In genomic region chr8:87664217-87664509, GRCm38 (mm10) we compare ENCODE assay signal across 20 mouse cellular contexts.
DNase-seq lines count a peak whose midpoint lies in the region; ATAC-seq and TF ChIP-seq lines count a peak whose summit lies in the region.
"Had no signal": no experiment of that assay in that cellular context is flagged by ENCODE, and none has a peak within 500 bp of the region (broad histone marks: within the 10 kb centered on the region; RNA-seq: fewer than 3 reads in every experiment).

No protein-coding gene starts in this region.

- no peak overlapping the region for H3K9ac ChIP-seq in forebrain, embryonic 12.5 days
- no peak overlapping the region for H3K9ac ChIP-seq in forebrain, postnatal 0 days
- no peak overlapping the region for H3K9ac ChIP-seq in neural tube, embryonic 13.5 days
- H3K9ac ChIP-seq in hindbrain, postnatal 0 days (replicated peaks; ENCODE audit: low read length): no peak overlapping the region
- H3K9ac ChIP-seq: limb, embryonic 13.5 days; liver, embryonic 13.5 days; lung, embryonic 14.5 days had no signal

- no peak for DNase-seq in forebrain, postnatal 0 days
- no peak for DNase-seq in neural tube, embryonic 10.5 days (ENCODE audit: extremely low spot score, low spot score)
- DNase-seq in hindbrain, postnatal 0 days (ENCODE audit: low spot score): no peak
- DNase-seq in spleen, postnatal 36 days (ENCODE audit: low spot score in 2 of 2): peak; percentile 72 to 74
- DNase-seq in retina, embryonic 14.5 days (ENCODE audit: low spot score): no peak
- DNase-seq in left cerebral cortex, postnatal 4 days: no peak
- DNase-seq: adrenal gland, postnatal 25 days; embryo, embryonic 11 days; gastrocnemius, adult 2 months; heart, postnatal 36 days; kidney, postnatal 36 days; layer of hippocampus, adult 9-11 months; liver, embryonic 13.5 days; lung, embryonic 14.5 days; lung, postnatal 36 days; right cerebral cortex, adult 18-20 months had no signal

- H3K4me1 ChIP-seq in forebrain, embryonic 12.5 days: peaks cover 72% of the 10 kb centered on the region
- peaks cover 32% of the 10 kb centered on the region for H3K4me1 ChIP-seq in forebrain, postnatal 0 days (ENCODE audit: insufficient read depth)
- peaks cover 84% of the 10 kb centered on the region for H3K4me1 ChIP-seq in neural tube, embryonic 13.5 days (replicated peaks)
- H3K4me1 ChIP-seq in hindbrain, postnatal 0 days (ENCODE audit: insufficient read depth, low read length): peaks cover 37% of the 10 kb centered on the region

- peak overlapping the region; percentile 42; the same call in 1 of the 2 replicates for H3K27ac ChIP-seq in forebrain, embryonic 12.5 days
- H3K27ac ChIP-seq in forebrain, postnatal 0 days (ENCODE audit: low read depth, low read length): no peak overlapping the region
- peak overlapping the region; percentile 94; the same call in 1 of the 2 replicates for H3K27ac ChIP-seq in neural tube, embryonic 13.5 days (replicated peaks)
- peak overlapping the region; percentile 54; the same call in 1 of the 2 replicates for H3K27ac ChIP-seq in hindbrain, postnatal 0 days
- H3K27ac ChIP-seq: gastrocnemius, adult 2 months; limb, embryonic 13.5 days; liver, embryonic 13.5 days had no signal

- intact Hi-C loops in left cerebral cortex, postnatal 4 days (cut with DNase I): no loop called here

- ATAC-seq in forebrain, embryonic 12.5 days (ENCODE audit: low FRiP score): no peak
- ATAC-seq in forebrain, postnatal 0 days: no peak
- no peak for ATAC-seq in neural tube, embryonic 13.5 days (ENCODE audit: low read depth)
- peak; percentile 1; the same call in 1 of the 2 replicates for ATAC-seq in hindbrain, postnatal 0 days

- no peak for TF ChIP-seq CTCF in forebrain, postnatal 0 days (IDR thresholded peaks at IDR 0.05; ENCODE audit: low read depth)
- TF ChIP-seq CTCF in hindbrain, postnatal 0 days (IDR thresholded peaks at IDR 0.05; ENCODE audit: low read depth): no peak

- no peak overlapping the region for H3K4me3 ChIP-seq in forebrain, embryonic 12.5 days (replicated peaks)
- H3K4me3 ChIP-seq in forebrain, postnatal 0 days (ENCODE audit: low read depth, low read length): no peak overlapping the region
- H3K4me3 ChIP-seq in neural tube, embryonic 13.5 days: no peak overlapping the region
- no peak overlapping the region for H3K4me3 ChIP-seq in hindbrain, postnatal 0 days (ENCODE audit: low read length)
- H3K4me3 ChIP-seq: gastrocnemius, adult 2 months; limb, embryonic 13.5 days; liver, embryonic 13.5 days had no signal

- peaks cover 30% of the 10 kb centered on the region for H3K27me3 ChIP-seq in forebrain, embryonic 12.5 days
- peaks cover 9% of the 10 kb centered on the region; the same call in 1 of the 2 replicates for H3K27me3 ChIP-seq in forebrain, postnatal 0 days (ENCODE audit: insufficient read depth, low read length)
- 0 out of 2 replicates have a peak, but pooled peaks cover 6% of the 10 kb centered on the region for H3K27me3 ChIP-seq in neural tube, embryonic 13.5 days
- no peaks in the 10 kb centered on the region for H3K27me3 ChIP-seq in hindbrain, postnatal 0 days (ENCODE audit: insufficient read depth, low read length)

- H3K4me2 ChIP-seq in forebrain, embryonic 12.5 days: no peak overlapping the region
- H3K4me2 ChIP-seq in forebrain, postnatal 0 days (ENCODE audit: low read depth): no peak overlapping the region
- H3K4me2 ChIP-seq in neural tube, embryonic 13.5 days: no peak overlapping the region
- no peak overlapping the region for H3K4me2 ChIP-seq in hindbrain, postnatal 0 days (ENCODE audit: low read depth, low read length)
- H3K4me2 ChIP-seq: heart, embryonic 11.5 days; liver, embryonic 13.5 days; lung, embryonic 14.5 days had no signal

- H3K36me3 ChIP-seq in forebrain, embryonic 12.5 days (replicated peaks): peaks cover 5% of the 10 kb centered on the region
- no peaks in the 10 kb centered on the region for H3K36me3 ChIP-seq in forebrain, postnatal 0 days (ENCODE audit: insufficient read depth)
- H3K36me3 ChIP-seq in neural tube, embryonic 13.5 days: no peaks in the 10 kb centered on the region
- no peaks in the 10 kb centered on the region for H3K36me3 ChIP-seq in hindbrain, postnatal 0 days (ENCODE audit: insufficient read depth, low read length)
- H3K36me3 ChIP-seq: liver, embryonic 13.5 days had no signal

- 86% methylated on average over 2 of the region's 2 CpGs for WGBS in forebrain, embryonic 12.5 days
- 86% methylated on average over 2 of the region's 2 CpGs for WGBS in forebrain, postnatal 0 days
- 86% methylated on average over 2 of the region's 2 CpGs for WGBS in neural tube, embryonic 13.5 days
- 78% methylated on average over 2 of the region's 2 CpGs for WGBS in hindbrain, postnatal 0 days

- H3K9me3 ChIP-seq in forebrain, embryonic 12.5 days: no peaks in the 10 kb centered on the region
- H3K9me3 ChIP-seq in forebrain, postnatal 0 days (ENCODE audit: low read length): no peaks in the 10 kb centered on the region
- H3K9me3 ChIP-seq in neural tube, embryonic 13.5 days: no peaks in the 10 kb centered on the region
- H3K9me3 ChIP-seq in hindbrain, postnatal 0 days (ENCODE audit: low read length): no peaks in the 10 kb centered on the region
- H3K9me3 ChIP-seq: limb, embryonic 13.5 days; liver, embryonic 13.5 days had no signal

Comparison
In these comparisons a context has a peak if more than half of its experiments do, and no peak if none do; other contexts are left out.
1. DNase-seq: peak in spleen, postnatal 36 days (2 of 2); none in forebrain, postnatal 0 days (single experiment), neural tube, embryonic 10.5 days (single experiment), hindbrain, postnatal 0 days (single experiment), retina, embryonic 14.5 days (single experiment) and left cerebral cortex, postnatal 4 days (single experiment).